Mouse (Mus musculus): ENCODE measurements around the gene Fam187b.

The Fam187b gene

DNA sequence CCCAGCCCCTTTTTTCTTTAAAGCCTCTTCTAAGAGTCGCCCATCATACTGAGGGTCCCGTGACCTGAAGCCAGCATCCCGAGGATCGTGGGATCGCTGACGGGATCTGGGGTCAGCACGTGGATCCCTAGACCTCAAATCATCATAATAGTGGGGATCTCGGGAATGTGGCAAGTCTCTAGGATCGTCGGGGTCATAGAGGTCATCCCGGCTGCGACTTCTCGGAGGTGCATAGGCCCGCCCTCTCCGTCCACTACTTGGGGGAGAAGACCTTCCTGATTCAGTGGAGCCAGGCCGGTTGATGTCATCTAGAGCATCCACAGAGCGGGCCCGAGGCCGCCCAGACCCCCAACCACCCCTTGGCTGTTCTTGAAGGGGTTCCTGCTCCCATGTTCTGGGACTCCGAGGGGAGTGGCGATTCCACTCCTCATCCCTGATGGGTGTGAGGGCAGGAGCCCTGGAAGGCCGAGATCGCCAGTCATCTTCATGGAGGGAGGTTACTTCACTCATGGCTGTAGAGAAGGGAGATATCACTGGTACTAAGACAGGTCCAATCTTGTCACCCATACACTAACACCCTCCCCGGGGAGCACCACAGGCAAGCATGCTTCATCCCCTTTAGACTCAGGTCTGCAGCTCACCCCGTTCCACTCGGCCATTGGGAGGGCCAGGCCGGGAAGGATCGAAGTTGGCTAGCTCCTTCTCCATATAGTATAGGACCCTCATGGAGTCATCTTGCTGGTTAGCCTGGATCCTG, 15.3 kb upstream of the Fam187b start:
- DNase-seq (ENCODE audit: low read depth, low spot score), result no peak

DNA sequence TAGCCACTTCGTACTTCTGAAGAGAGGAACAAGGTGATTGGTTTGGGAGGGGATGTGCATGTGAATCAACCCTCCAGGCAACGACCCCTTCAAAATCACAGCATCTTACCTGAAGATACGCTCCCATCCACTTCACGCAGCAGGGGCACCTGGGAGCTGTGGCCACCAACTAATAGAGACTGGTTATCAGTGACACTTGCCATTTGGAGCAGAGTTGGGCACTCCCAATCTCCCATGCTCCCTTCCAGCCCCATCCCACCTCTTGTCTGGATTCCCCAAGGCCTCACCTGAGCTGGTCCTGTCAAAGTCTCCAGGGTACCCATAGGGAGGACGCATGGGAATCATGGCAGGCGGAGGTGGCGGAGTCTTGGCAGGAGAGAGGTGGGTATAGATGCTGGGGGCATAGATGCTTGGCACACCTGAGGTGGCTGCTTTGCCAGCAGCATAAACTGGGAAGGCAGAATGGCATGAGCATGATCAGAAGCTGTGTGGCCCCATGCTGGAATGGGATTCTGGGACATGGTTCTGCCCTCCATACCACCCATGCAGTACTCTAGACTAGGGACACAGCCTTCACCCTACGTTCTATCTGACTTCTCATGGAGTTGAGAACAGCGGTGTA, 14.6 kb upstream of the Fam187b start:
- DNase-seq (ENCODE audit: low read depth, low spot score), result no peak

DNA sequence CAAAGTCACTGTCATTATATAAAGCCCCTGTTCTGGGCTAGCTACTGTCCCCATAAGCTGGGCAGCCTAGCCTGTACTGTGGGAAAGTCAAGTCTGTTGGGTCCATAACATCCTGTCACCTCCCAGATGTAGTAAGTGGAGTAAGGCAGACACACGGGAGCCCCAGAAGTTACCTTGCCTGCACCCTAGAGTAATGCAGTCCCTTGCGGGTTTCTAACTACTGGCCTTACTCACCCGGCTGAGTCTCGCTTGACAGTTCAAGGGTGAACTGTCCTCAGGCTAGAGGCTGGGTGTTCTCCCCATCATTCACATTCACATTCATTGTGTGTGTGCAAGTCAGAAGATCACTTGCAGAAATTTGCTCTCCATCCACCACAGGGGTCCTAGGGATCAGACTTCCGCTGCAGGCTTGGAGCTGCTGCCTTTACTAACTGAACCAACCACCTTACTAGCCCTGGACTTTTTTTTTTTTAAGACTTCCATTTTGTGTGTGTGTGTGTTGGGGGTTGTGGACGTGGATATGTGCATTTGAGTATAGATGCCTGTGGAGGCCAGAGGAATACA, 13.7 kb upstream of the Fam187b start:
- no peak for DNase-seq (ENCODE audit: low read depth, low spot score)

DNA sequence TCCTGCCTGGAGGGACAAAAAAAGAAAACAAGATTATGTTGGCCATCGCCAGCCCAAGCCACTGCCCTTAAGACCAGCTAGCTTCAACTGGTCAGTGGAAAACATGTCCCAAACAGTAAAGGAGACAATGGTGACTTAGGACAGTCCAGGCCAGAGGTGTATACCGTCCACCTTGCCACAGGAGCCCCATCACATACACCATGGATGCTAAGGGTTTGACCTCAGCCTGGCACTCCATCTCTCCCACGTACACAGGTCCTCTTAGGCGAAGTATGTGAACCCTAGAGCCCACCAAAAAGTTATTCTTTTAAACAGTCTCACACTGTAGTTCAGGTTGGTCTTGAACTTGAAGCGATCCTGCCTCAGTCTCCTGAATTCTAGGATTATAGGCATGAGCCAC, 10.7 kb upstream of the Fam187b start:
- no peak for DNase-seq (ENCODE audit: low read depth, low spot score)

DNA sequence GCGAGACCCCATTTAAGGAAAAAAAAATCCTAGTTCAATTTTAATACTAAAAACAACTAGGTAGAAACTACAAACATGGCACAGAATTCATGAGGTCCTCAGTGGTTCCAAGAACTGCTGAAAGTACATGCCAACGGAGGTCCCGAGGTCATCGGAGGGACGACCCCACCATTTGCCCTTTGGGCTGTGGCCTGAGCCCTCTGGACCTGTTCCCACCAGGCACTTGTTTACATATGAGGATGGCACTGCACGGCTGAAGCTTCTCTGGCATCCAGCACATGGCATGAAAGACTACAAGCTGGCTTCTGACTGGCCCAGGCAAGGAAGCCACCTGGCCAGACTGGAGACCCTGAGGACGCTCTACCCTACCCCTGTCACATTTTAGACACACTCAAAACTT, 9.2 kb upstream of the Fam187b start:
- no peak for DNase-seq (ENCODE audit: low read depth, low spot score)

DNA sequence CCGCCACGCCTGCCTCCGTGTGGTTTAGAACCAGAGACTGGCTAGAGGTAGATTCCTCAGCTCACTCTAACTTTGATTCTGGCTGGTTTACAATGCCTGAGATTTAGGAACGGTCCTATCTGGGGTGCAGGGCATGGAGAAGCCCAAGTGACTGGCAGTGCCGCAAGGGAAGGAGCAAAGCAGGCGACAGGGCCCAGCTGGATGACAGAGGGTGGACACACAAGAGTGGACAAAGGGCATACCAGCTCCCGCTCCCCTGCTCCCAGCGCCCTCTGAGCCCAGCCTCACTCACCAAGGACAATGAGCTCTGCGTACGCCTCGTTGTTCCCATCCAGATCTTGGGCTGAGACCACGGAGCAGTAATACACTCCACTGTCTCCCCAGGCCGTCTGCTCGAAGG, 7.9 kb upstream of the Fam187b start:
- DNase-seq (ENCODE audit: low read depth, low spot score), result no peak

DNA sequence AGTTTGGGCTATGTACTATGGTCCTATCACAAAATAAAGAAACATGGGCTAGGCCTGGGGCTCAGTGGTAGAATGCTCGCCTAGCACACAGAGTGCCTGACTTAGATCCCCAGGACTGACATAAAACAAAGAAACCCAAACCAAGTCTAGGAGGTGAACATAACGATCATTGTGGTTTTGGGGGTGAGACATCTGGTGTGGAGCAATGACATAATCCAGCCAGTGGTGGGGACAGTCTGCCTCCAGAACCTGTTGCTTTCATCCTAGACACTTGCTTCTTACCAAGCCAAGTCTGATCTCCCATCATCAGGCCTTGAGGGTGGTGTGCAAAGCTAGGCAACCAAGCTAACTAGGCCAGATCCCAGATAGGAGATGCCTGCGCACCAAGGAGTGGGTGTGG, 6.9 kb upstream of the Fam187b start:
- no peak for DNase-seq (ENCODE audit: low read depth, low spot score)

DNA sequence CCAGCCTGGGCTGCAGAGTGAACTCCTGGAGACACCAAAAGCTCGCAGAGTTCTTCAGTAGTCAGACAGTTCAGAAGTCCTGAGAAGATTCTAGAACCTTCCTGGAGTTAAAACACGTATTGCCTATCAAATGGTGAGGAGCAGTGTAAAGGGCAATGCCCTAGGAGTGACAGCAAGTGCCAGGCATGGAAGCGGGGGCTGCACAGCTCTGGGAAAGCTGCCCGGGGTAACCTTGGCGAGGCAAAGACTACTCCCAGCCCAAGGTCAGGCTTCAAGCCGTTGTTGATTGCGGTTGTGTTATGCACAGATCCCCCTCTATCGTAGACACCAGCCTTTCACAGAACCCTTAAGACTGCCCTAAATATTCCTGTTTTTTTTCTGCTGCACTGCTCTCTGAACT, 5.0 kb upstream of the Fam187b start:
- DNase-seq (ENCODE audit: low read depth, low spot score), result no peak

DNA sequence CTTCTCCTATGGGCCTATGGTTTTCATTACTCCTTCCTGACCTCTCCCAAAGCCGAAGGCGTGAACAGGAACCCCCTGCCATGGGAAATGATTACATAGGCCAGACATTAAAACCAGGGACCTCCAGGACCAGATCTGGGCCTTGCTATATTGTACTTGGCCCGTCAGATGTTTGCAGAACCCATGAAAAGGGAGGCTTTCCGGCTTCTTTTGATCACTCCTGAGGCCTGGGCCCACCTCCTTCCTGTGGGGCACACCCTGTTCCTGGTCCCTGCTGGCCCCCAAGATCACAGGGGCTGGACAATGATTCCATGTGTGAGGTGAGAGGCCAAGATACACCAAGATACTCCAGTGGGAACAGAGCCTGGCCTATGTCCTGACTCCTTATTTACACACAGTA, 4.4 kb upstream of the Fam187b start:
- no peak for DNase-seq (ENCODE audit: low read depth, low spot score)

DNA sequence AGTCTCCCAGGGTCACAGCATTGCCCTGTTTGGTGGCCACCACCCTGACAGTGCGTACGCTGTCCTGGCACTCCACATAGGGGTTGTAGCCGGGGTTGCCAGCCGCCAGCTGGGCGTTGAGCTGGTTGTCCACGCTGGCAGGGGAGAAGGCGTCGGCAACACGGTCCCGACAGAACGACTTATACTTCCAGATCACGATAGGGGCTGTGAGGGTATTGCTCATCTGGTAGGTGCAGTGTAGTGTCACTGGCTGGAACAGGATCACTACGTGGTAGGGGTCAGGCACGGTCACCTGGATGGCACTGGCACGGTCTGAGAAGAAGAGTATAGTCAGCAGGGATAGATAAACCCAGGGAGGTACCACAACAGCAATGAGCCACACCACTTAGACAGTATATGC, 1.7 kb upstream of the Fam187b start:
- no peak for DNase-seq (ENCODE audit: low read depth, low spot score)

DNA sequence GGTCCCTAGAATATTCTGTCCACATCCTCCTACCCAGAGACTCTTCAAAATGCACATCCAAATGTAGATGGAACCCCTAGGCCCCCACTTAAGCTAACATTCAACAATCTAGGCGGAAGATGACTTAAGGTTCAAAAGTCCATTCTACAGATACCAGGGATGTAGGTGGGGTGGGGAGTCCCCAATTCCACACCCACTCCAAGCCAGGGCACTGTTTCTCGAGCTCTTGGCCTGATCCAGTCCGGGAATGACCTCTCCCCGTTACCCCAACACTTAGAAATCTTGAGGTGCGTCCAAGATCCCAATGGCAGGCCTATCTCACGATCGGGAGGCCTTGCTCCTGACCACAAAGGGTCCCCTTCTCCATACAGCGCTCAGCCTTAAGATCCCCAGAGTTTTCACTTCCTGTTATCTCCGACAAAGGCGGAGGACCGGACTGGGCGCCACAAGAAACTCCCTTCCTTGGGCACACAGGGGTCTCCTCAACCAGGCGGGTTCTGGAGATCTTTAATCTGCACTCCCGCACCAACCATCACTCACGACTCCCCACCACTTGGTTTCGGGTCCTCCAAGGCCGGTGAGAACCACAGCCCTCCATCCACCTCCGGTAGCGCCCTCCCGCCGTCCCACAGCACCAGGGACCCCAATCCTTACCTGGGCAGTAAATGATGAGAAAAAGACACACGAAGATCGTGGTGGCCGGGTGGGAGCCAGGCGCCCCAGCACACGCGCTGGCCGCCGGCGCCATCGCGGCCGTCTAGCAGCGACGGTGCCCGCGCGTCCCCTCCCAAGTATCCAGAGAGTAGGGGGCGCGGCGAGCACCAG, 952 bp upstream of the Fam187b start:
- no peak for DNase-seq (ENCODE audit: low read depth, low spot score)

DNA sequence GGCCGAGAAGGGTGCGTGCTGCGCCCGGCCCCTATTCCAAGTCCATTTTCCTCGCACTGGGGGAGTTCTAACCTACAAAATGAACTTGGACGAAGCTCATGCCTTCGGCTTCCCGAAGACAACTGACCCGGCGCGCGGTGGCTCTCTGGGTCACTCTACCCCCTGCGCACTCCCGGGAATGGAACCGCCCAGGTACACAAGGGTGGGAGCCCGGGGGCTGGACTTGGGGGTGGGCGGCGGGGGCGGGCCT, 414 bp upstream of the Fam187b start, which contains the start of gene Lsr:
Gene Lsr (minus strand): TSS at position 214 of the 250 bp plus-strand sequence.
- DNase-seq (ENCODE audit: low read depth, low spot score), result no peak

DNA sequence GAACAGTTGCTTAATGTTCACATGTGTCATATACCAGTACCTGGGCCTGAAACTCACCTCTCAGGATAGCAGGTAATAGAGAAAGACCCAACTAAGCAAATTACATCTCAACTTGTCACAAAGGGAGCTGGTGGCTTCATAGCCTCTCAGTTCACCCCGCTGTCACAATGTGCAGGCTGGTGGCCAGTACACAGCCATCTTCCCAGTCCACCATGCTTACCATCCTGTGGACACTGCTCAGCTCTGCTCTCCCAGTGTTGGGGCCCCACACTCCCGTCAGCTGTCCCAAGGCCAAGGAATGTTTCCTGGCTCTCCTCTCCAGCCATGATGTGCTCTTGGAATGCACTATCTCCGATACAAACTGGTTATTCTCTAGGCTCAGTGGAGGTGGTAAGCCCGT, 8.1 kb downstream of the Fam187b start:
- DNase-seq (ENCODE audit: low read depth, low spot score), result no peak

DNA sequence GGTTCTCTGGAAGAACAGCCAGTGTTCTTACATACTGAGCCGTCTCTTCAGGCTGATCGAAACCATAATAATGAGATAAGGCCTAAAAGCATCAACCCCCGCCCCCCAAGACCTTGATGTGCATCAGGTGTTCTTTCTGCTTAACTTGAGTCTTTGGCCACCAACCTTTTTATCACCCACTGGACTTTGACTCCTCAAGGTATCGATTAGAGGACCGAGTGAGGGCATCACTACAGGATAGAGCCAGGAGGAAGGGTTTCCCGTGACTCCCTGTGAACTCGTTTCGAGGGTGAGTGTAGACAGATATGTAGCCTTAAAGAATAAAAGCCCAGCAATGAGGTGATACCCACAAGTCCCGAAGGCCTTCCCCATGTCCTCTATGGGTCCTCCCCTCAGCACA, 11.8 kb downstream of the Fam187b start:
- no peak for DNase-seq (ENCODE audit: low read depth, low spot score)

DNA sequence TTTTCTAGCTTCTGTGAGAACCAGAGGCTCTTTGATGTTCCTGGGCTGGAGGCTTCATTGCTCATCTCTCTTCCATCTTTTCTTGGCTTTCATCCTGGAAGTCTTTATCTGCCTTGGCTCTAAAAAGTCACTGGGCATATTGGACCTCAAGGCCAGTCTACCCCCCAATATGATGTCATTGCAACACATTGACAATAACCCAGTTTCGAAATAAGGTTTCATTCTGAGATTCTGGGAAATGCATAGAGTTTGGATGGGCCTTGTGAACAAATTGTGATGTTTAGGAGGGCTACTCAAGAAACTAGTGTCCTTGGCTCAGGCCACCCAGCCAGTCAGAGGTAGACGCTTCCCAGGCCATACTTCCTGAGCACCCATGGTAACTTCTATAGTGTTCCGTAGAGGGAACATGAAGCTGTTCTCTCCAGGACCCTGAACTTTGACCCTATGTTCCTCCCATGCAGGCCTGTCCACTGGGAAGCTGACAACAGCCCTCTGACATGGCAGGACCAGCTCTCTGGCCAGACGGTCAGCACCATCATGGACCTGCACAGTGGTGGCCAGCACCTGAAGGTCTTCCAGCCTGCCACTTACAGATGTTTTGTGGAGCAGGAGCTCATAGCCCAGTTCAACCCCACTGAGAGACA, 15.1 kb downstream of the Fam187b start:
- no peak for DNase-seq (ENCODE audit: low read depth, low spot score)

DNA sequence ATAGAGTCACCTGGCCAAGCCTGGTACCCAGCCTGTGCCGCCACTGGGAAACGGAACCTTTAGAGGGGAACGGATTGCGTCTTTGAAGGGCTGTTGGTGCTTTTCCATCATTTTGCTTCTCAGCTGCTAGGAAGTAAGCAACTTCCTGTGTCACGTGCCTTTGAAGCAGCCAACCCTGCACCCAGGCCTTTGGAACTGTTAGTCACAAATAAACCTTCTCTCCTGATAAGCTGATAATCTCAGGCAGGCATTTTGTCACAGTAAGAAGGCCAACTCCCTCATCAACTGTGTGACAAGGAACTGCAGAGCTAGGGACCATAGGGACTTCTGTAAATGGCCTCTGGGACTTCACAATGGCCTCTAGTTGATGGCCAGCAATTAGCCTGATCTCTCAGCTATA, 18.6 kb downstream of the Fam187b start:
- DNase-seq (ENCODE audit: low read depth, low spot score), result no peak

DNA sequence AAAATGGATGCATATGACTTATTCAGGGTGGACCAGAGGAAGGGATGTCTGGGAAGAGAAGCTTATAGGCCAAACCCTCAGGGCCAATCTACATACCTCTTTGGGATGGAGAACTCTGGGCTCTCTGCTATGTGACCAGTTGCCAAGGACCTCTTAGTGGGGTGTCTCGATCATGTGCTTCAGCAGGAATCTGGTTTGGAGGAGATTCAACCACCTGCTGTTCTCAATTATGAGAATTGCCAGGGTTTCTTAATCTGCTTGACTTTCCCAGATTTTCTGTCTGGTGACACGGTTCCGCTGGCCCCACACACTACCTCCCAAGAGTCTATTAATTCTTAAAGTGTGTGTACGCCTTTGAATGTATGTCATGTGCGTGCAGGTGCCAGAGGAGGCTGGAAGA, 20.4 kb downstream of the Fam187b start:
- no peak for DNase-seq (ENCODE audit: low read depth, low spot score)

DNA sequence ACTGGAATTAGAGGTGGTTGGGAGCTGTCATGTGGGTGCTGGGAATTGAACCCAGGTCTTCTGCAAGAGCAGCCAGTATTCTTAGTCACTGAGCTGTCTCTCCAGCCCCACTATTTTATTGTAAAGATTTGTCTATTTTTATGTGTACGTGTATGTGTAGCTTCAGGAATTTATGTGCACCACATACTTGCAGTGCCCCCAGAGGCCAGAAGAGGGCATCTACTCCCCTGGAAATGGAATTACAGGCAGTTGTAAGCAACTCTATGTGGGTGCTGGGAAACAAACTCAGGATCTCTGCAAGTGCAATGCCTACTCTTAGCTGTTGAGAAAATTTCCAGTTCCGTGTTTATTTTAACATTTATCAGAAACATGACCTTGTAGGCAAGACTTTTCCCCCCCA, 22.9 kb downstream of the Fam187b start:
- DNase-seq (ENCODE audit: low read depth, low spot score), result no peak

DNA sequence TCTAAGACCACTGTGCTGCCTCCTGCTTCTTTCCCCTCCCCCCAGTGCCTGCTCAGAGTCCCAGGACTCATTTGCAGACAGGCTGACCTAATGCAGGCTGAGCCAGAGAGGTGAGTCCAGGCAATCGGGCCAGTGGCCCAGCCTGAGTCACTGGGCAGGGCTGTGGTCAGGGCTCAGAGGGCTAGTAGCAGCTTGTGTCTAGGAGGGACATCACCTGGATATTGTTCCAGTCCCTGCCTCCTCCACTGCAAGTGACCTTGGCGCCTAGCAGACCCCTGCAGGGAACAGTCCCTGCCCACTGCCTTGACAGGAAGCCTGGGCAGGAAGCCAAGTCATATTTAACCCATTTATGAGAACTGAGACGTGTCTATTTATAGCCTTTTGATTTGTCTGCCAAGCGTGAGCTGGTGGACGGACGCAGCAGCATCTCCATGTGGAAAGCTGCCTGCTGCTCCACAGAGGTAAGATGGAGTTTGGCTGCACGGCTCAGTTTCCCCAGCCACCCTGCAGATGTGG, 27.0 kb downstream of the Fam187b start:
- DNase-seq (ENCODE audit: low read depth, low spot score), result no peak

DNA sequence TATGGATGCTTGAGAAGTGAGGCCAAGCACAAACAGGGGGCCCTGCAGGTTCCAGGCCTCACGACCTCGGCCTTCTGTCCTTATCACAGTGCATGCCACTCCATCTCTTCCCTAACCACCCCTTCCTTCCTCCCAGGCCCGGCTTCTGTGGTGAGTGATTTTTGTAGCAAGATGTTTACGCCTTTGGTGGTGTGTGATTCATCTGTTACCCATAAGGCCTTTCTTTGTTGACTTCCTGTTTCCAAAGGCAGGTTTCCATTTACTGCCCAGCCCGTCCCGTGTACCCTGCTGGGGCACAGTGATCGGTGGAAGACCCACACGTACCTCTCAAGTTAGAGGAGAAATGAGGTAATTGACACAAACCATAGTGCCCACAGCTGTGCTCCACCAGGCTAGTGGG, 29.1 kb downstream of the Fam187b start:
- DNase-seq (ENCODE audit: low read depth, low spot score), result no peak

DNA sequence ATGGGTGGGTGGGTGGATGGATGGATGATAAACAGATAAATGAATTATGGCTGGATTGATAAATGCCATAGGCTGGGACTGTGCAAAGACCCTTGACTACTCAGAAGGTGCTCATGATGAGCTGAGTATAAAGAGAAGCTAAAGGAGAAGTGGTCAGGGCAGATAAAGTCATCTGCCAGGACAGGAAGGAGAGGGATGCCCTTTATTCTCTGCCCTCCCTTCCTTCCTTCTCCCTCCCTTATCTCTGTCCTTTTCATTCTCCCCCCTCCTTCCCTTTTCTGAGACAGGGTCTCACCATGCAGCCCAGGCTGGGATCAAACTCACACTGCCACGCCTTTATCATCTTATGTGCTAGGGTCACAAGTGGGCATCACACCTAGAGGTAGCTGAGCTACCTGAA, 34.2 kb downstream of the Fam187b start:
- DNase-seq (ENCODE audit: low read depth, low spot score), result no peak

DNA sequence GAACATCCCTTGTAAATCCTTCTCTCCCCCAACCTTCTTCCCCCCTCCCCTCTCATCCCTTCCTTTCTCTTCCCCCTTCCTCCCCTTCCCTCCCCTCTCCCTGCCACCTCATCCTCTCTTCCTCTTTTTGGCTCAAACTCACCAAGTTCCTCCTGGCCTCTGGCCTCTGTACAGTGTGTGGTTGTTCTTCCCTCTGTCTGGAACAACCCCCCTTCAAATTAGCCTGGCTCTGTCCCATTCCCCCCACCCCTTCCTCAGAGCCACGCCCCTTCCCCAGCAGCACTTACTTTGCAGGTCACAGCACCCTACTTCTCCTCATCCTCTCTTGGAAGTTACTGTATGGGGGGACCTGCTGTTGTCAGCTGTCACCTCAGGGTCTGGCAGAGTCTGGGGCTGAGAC, 34.6 kb downstream of the Fam187b start:
- no peak for DNase-seq (ENCODE audit: low read depth, low spot score)

Measured in brain, embryonic 18.5 days (tissue).